9 mouse cellular contexts compared by ENCODE assay signal in genomic region chr1:171293351-171293750, GRCm38 (mm10). TPM values are rescaled to one million over a fixed set of nuclear protein-coding genes. Genes with fewer than 3 reads are reported as not detected.
DNase-seq lines count a peak whose midpoint lies in the region; ATAC-seq and TF ChIP-seq lines count a peak whose summit lies in the region.
"Had no signal": no experiment of that assay in that cellular context is flagged by ENCODE, and none has a peak within 500 bp of the region (broad histone marks: within the 10 kb centered on the region; RNA-seq: fewer than 3 reads in every experiment).

No protein-coding gene starts in this region.

- no peak overlapping the region for H3K27ac ChIP-seq in heart, embryonic 12.5 days (ENCODE audit: poor library complexity, severe bottlenecking)
- no peak overlapping the region for H3K27ac ChIP-seq in heart, adult 2 months
- H3K27ac ChIP-seq in forebrain, embryonic 14.5 days (ENCODE audit: low read depth, low read length) = no peak overlapping the region
- no peak overlapping the region for H3K27ac ChIP-seq in liver, embryonic 15.5 days (replicated peaks)

- H3K79me2 ChIP-seq in heart, adult 2 months (replicated peaks; ENCODE audit: control insufficient read depth, insufficient read depth, low read length) = 0 out of 2 replicates have a peak, but pooled peaks cover 3% of the 10 kb centered on the region

- peaks cover 18% of the 10 kb centered on the region for H3K36me3 ChIP-seq in heart, embryonic 12.5 days
- H3K36me3 ChIP-seq in heart, adult 2 months (ENCODE audit: control insufficient read depth, insufficient read depth, low read length) = peaks cover 6% of the 10 kb centered on the region
- H3K36me3 ChIP-seq in E14TG2a.4 (ENCODE audit: insufficient read depth, low read length) = peaks cover 17% of the 10 kb centered on the region
- H3K36me3 ChIP-seq in forebrain, embryonic 14.5 days (ENCODE audit: control insufficient read depth, insufficient read depth, low read length) = peaks cover 16% of the 10 kb centered on the region
- H3K36me3 ChIP-seq in liver, embryonic 15.5 days (replicated peaks) = peaks cover 16% of the 10 kb centered on the region

- no peak for ATAC-seq in heart, embryonic 12.5 days (ENCODE audit: insufficient number of reproducible peaks, low FRiP score)
- no peak for ATAC-seq in forebrain, embryonic 14.5 days
- ATAC-seq in liver, embryonic 15.5 days (ENCODE audit: insufficient read depth) = no peak

- H3K4me2 ChIP-seq in heart, embryonic 12.5 days = peak overlapping the region; percentile 74
- peak overlapping the region; percentile 62 for H3K4me2 ChIP-seq in forebrain, embryonic 14.5 days (ENCODE audit: low read length)
- peak overlapping the region; percentile 69 for H3K4me2 ChIP-seq in liver, embryonic 15.5 days

- WGBS in heart, embryonic 12.5 days = 89% methylated on average over 3 of the region's 3 CpGs
- 87% methylated on average over 3 of the region's 3 CpGs for WGBS in heart, adult 2 months
- WGBS in forebrain, embryonic 14.5 days = 88% methylated on average over 3 of the region's 3 CpGs
- 79% methylated on average over 3 of the region's 3 CpGs for WGBS in liver, embryonic 15.5 days (ENCODE audit: insufficient replicate concordance)

- peak overlapping the region; percentile 94; the same call in 1 of the 2 replicates for H3K4me3 ChIP-seq in heart, embryonic 12.5 days
- no peak overlapping the region; the same call in 1 of the 2 replicates for H3K4me3 ChIP-seq in heart, adult 2 months
- peak overlapping the region; percentile 94 for H3K4me3 ChIP-seq in E14TG2a.4 (replicated peaks; ENCODE audit: low read length)
- H3K4me3 ChIP-seq in forebrain, embryonic 14.5 days (ENCODE audit: low read depth, low read length) = peak overlapping the region; percentile 78; the same call in 1 of the 2 replicates
- H3K4me3 ChIP-seq in liver, embryonic 15.5 days (replicated peaks) = peak overlapping the region; percentile 78

- no peaks in the 10 kb centered on the region for H3K9me3 ChIP-seq in heart, embryonic 12.5 days (replicated peaks)
- no peaks in the 10 kb centered on the region for H3K9me3 ChIP-seq in E14TG2a.4 (ENCODE audit: low read length)
- no peaks in the 10 kb centered on the region for H3K9me3 ChIP-seq in forebrain, embryonic 14.5 days (replicated peaks; ENCODE audit: control insufficient read depth, low read length)
- no peaks in the 10 kb centered on the region for H3K9me3 ChIP-seq in liver, embryonic 15.5 days (replicated peaks)

- no peak for TF ChIP-seq EP300 in heart, adult 2 months (IDR thresholded peaks at IDR 0.05; ENCODE audit: insufficient read depth, low read depth, low read length)

- no peak overlapping the region for H3K9ac ChIP-seq in heart, embryonic 12.5 days
- no peak overlapping the region for H3K9ac ChIP-seq in heart, adult 2 months (ENCODE audit: low read depth, low read length)
- H3K9ac ChIP-seq in forebrain, embryonic 14.5 days (ENCODE audit: low read length) = peak overlapping the region; percentile 89; the same call in 1 of the 2 replicates
- H3K9ac ChIP-seq in liver, embryonic 15.5 days = no peak overlapping the region

- DNase-seq in heart, adult 2 months = no peak
- DNase-seq in forebrain, embryonic 14.5 days (ENCODE audit: low spot score) = no peak
- no peak for DNase-seq in gastrocnemius, postnatal 4 days (ENCODE audit: low spot score in 2 of 2)
- no peak for DNase-seq in natural killer cell, adult 2 months (ENCODE audit: low spot score in 2 of 2)
- DNase-seq in c-Kit-positive CD71-positive TER-119-positive erythroid progenitor cells, embryonic 14.5 days (ENCODE audit: low spot score) = no peak
- DNase-seq: kidney, adult 2 months had no signal

- no peak for TF ChIP-seq CTCF in heart, adult 2 months (IDR thresholded peaks at IDR 0.05)
- no peak for TF ChIP-seq CTCF in E14TG2a.4 (conservative IDR thresholded peaks at IDR 0.05; ENCODE audit: low read length)

- intact Hi-C loops in heart, adult 2 months (cut with DNase I) = no loop called here

- TF ChIP-seq POLR2A in heart, adult 2 months (IDR thresholded peaks at IDR 0.05; ENCODE audit: insufficient read depth, low read depth, low read length) = no peak

- H3K4me1 ChIP-seq in heart, embryonic 12.5 days (replicated peaks) = peaks cover 8% of the 10 kb centered on the region
- H3K4me1 ChIP-seq in heart, adult 2 months (ENCODE audit: control insufficient read depth, insufficient read depth, low read length) = peaks cover 2% of the 10 kb centered on the region
- H3K4me1 ChIP-seq in E14TG2a.4 (replicated peaks; ENCODE audit: low read depth, low read length) = peaks cover 53% of the 10 kb centered on the region
- H3K4me1 ChIP-seq in forebrain, embryonic 14.5 days (ENCODE audit: control insufficient read depth, insufficient read depth, low read length) = peaks cover 8% of the 10 kb centered on the region; the same call in 1 of the 2 replicates
- peaks cover 37% of the 10 kb centered on the region for H3K4me1 ChIP-seq in liver, embryonic 15.5 days (replicated peaks)

- peaks cover 12% of the 10 kb centered on the region for H3K27me3 ChIP-seq in heart, embryonic 12.5 days (replicated peaks)
- H3K27me3 ChIP-seq in heart, adult 2 months (ENCODE audit: control insufficient read depth, insufficient read depth, low read length) = no peaks in the 10 kb centered on the region
- no peaks in the 10 kb centered on the region for H3K27me3 ChIP-seq in E14TG2a.4 (ENCODE audit: insufficient read depth, low read length)
- 0 out of 2 replicates have a peak, but pooled peaks cover 3% of the 10 kb centered on the region for H3K27me3 ChIP-seq in forebrain, embryonic 14.5 days (replicated peaks; ENCODE audit: control insufficient read depth, insufficient read depth, low read length)
- H3K27me3 ChIP-seq in liver, embryonic 15.5 days = peaks cover 31% of the 10 kb centered on the region

RNA-seq across cellular contexts. Expression of gene Ufc1, which starts 1.5 kb away (rescaled TPM):
- 84.1 and 86.2 TPM in 2 replicates for polyA plus RNA-seq in heart, embryonic 12.5 days (2016; fragmentation: Nextera tagmentation; extraction: Ambion mirVana)
- total RNA-seq in heart, adult 2 months (2021) = 10 to 100 TPM; 80.5 to 93.5 TPM
- polyA plus RNA-seq in heart, adult 2 months (2012; rRNA removed) = 29.7 and 37.7 TPM in 2 replicates
- polyA plus RNA-seq in forebrain, embryonic 14.5 days (2014; fragmentation: Nextera tagmentation; extraction: Ambion mirVana) = 119 and 127 TPM in 2 replicates
- 40.6 and 41.4 TPM in 2 replicates for polyA plus RNA-seq in liver, embryonic 15.5 days (2015; fragmentation: Nextera tagmentation; extraction: Ambion mirVana)
- total RNA-seq in gastrocnemius, postnatal 4 days (2021) = 10 to 100 TPM; 88.1 to 89.8 TPM

RNA-seq across cellular contexts. Expression of gene Usp21, which starts 5.6 kb away (rescaled TPM):
- polyA plus RNA-seq in heart, embryonic 12.5 days (2016; fragmentation: Nextera tagmentation; extraction: Ambion mirVana) = 55.1 and 55.7 TPM in 2 replicates
- total RNA-seq in heart, adult 2 months (2021) = 10 to 100 TPM; 19.9 to 20.1 TPM
- 31.7 and 37.9 TPM in 2 replicates for polyA plus RNA-seq in heart, adult 2 months (2012; rRNA removed)
- 89.9 and 104 TPM in 2 replicates for polyA plus RNA-seq in forebrain, embryonic 14.5 days (2014; fragmentation: Nextera tagmentation; extraction: Ambion mirVana)
- 24.9 and 28.5 TPM in 2 replicates for polyA plus RNA-seq in liver, embryonic 15.5 days (2015; fragmentation: Nextera tagmentation; extraction: Ambion mirVana)
- 10 to 100 TPM; 22.2 to 22.3 TPM for total RNA-seq in gastrocnemius, postnatal 4 days (2021)

RNA-seq across cellular contexts. Expression of gene Ppox, which starts 12.4 kb away (rescaled TPM):
- polyA plus RNA-seq in heart, embryonic 12.5 days (2016; fragmentation: Nextera tagmentation; extraction: Ambion mirVana) = 51.7 and 55.4 TPM in 2 replicates
- total RNA-seq in heart, adult 2 months (2021) = 10 to 100 TPM in 1 of 2 experiments, 1 to 10 TPM in 1; 9.7 to 12.0 TPM
- 31.4 and 33.1 TPM in 2 replicates for polyA plus RNA-seq in heart, adult 2 months (2012; rRNA removed)
- 41.4 and 46.0 TPM in 2 replicates for polyA plus RNA-seq in forebrain, embryonic 14.5 days (2014; fragmentation: Nextera tagmentation; extraction: Ambion mirVana)
- 214 and 226 TPM in 2 replicates for polyA plus RNA-seq in liver, embryonic 15.5 days (2015; fragmentation: Nextera tagmentation; extraction: Ambion mirVana)
- total RNA-seq in gastrocnemius, postnatal 4 days (2021) = 10 to 100 TPM; 22.6 to 25.8 TPM

RNA-seq across cellular contexts. Expression of gene B4galt3, which starts 23.2 kb away (rescaled TPM):
- polyA plus RNA-seq in heart, embryonic 12.5 days (2016; fragmentation: Nextera tagmentation; extraction: Ambion mirVana) = 49.5 and 56.1 TPM in 2 replicates
- 10 to 100 TPM; 16.4 to 17.4 TPM for total RNA-seq in heart, adult 2 months (2021)
- polyA plus RNA-seq in heart, adult 2 months (2012; rRNA removed) = 41.9 and 45.7 TPM in 2 replicates
- 74.9 and 94.2 TPM in 2 replicates for polyA plus RNA-seq in forebrain, embryonic 14.5 days (2014; fragmentation: Nextera tagmentation; extraction: Ambion mirVana)
- polyA plus RNA-seq in liver, embryonic 15.5 days (2015; fragmentation: Nextera tagmentation; extraction: Ambion mirVana) = 21.9 and 23.5 TPM in 2 replicates
- total RNA-seq in gastrocnemius, postnatal 4 days (2021) = 10 to 100 TPM; 18.5 to 19.5 TPM

RNA-seq across cellular contexts. Expression of gene Dedd, which starts 35.6 kb away (rescaled TPM):
- 38.6 and 43.3 TPM in 2 replicates for polyA plus RNA-seq in heart, embryonic 12.5 days (2016; fragmentation: Nextera tagmentation; extraction: Ambion mirVana)
- 10 to 100 TPM; 20.8 to 22.9 TPM for total RNA-seq in heart, adult 2 months (2021)
- polyA plus RNA-seq in heart, adult 2 months (2012; rRNA removed) = 28.8 and 33.0 TPM in 2 replicates
- polyA plus RNA-seq in forebrain, embryonic 14.5 days (2014; fragmentation: Nextera tagmentation; extraction: Ambion mirVana) = 53.9 and 60.5 TPM in 2 replicates
- polyA plus RNA-seq in liver, embryonic 15.5 days (2015; fragmentation: Nextera tagmentation; extraction: Ambion mirVana) = 18.6 and 20.1 TPM in 2 replicates
- 10 to 100 TPM; 33.5 to 33.6 TPM for total RNA-seq in gastrocnemius, postnatal 4 days (2021)
